Mouse (Mus musculus): ENCODE results near the gene Myo1d.

The Myo1d gene

GRCm38 (mm10) chr11:80522852-80523251, 257.0 kb downstream of the Myo1d start:
- in situ Hi-C loops (cut with MboI; ENCODE audit: low pct_unique_long_range_greater_than_20kb in 1 of 2, low sequenced_read_pairs in 2 of 2, unreplicated experiment in 1 of 2): no loop called here

- in situ Hi-C loops (cut with MboI; ENCODE audit: low pct_unique_long_range_greater_than_20kb in 1 of 2, low sequenced_read_pairs in 2 of 2, unreplicated experiment in 1 of 2): no loop called here
Measured at GRCm38 (mm10) chr11:80521148-80521547, 258.7 kb downstream of the Myo1d start.

GRCm38 (mm10) chr11:80518421-80519367, 261.1 kb downstream of the Myo1d start:
- in situ Hi-C loops (cut with MboI; ENCODE audit: low pct_unique_long_range_greater_than_20kb in 1 of 2, low sequenced_read_pairs in 2 of 2, unreplicated experiment in 1 of 2): no loop called here

GRCm38 (mm10) chr11:80515895-80516294, 263.9 kb downstream of the Myo1d start:
- in situ Hi-C loops (cut with MboI; ENCODE audit: low pct_unique_long_range_greater_than_20kb in 1 of 2, low sequenced_read_pairs in 2 of 2, unreplicated experiment in 1 of 2): no loop called here

- in situ Hi-C loops (cut with MboI; ENCODE audit: low pct_unique_long_range_greater_than_20kb in 1 of 2, low sequenced_read_pairs in 2 of 2, unreplicated experiment in 1 of 2): no loop called here
Measured at GRCm38 (mm10) chr11:80515346-80515745, 264.5 kb downstream of the Myo1d start.

- in situ Hi-C loops (cut with MboI; ENCODE audit: low pct_unique_long_range_greater_than_20kb in 1 of 2, low sequenced_read_pairs in 2 of 2, unreplicated experiment in 1 of 2): no loop called here
Measured at GRCm38 (mm10) chr11:80513796-80514195, 266.0 kb downstream of the Myo1d start.

- in situ Hi-C loops (cut with MboI; ENCODE audit: low pct_unique_long_range_greater_than_20kb in 1 of 2, low sequenced_read_pairs in 2 of 2, unreplicated experiment in 1 of 2): no loop called here
Measured at GRCm38 (mm10) chr11:80512313-80513056, 267.3 kb downstream of the Myo1d start.

GRCm38 (mm10) chr11:80510124-80510523, 269.7 kb downstream of the Myo1d start:
- in situ Hi-C loops (cut with MboI; ENCODE audit: low pct_unique_long_range_greater_than_20kb in 1 of 2, low sequenced_read_pairs in 2 of 2, unreplicated experiment in 1 of 2): no loop called here

GRCm38 (mm10) chr11:80509176-80509506, 270.7 kb downstream of the Myo1d start:
- in situ Hi-C loops (cut with MboI; ENCODE audit: low pct_unique_long_range_greater_than_20kb in 1 of 2, low sequenced_read_pairs in 2 of 2, unreplicated experiment in 1 of 2): no loop called here

- in situ Hi-C loops (cut with MboI; ENCODE audit: low pct_unique_long_range_greater_than_20kb in 1 of 2, low sequenced_read_pairs in 2 of 2, unreplicated experiment in 1 of 2): no loop called here
Measured at GRCm38 (mm10) chr11:80508361-80509175, 271.3 kb downstream of the Myo1d start.

- in situ Hi-C loops (cut with MboI; ENCODE audit: low pct_unique_long_range_greater_than_20kb in 1 of 2, low sequenced_read_pairs in 2 of 2, unreplicated experiment in 1 of 2): no loop called here
Measured at GRCm38 (mm10) chr11:80507791-80508190, 272.0 kb downstream of the Myo1d start.

- in situ Hi-C loops (cut with MboI; ENCODE audit: low pct_unique_long_range_greater_than_20kb in 1 of 2, low sequenced_read_pairs in 2 of 2, unreplicated experiment in 1 of 2): no loop called here
Measured at GRCm38 (mm10) chr11:80506483-80506882, 273.3 kb downstream of the Myo1d start.

- in situ Hi-C loops (cut with MboI; ENCODE audit: low pct_unique_long_range_greater_than_20kb in 1 of 2, low sequenced_read_pairs in 2 of 2, unreplicated experiment in 1 of 2): no loop called here
Measured at GRCm38 (mm10) chr11:80505581-80505980, 274.2 kb downstream of the Myo1d start.

GRCm38 (mm10) chr11:80504519-80505385, 275.1 kb downstream of the Myo1d start:
- in situ Hi-C loops (cut with MboI; ENCODE audit: low pct_unique_long_range_greater_than_20kb in 1 of 2, low sequenced_read_pairs in 2 of 2, unreplicated experiment in 1 of 2): no loop called here

GRCm38 (mm10) chr11:80503726-80504452, 275.9 kb downstream of the Myo1d start:
- in situ Hi-C loops (cut with MboI; ENCODE audit: low pct_unique_long_range_greater_than_20kb in 1 of 2, low sequenced_read_pairs in 2 of 2, unreplicated experiment in 1 of 2): no loop called here

GRCm38 (mm10) chr11:80503281-80503680, 276.5 kb downstream of the Myo1d start:
- in situ Hi-C loops (cut with MboI; ENCODE audit: low pct_unique_long_range_greater_than_20kb in 1 of 2, low sequenced_read_pairs in 2 of 2, unreplicated experiment in 1 of 2): no loop called here

GRCm38 (mm10) chr11:80499550-80499952, 280.3 kb downstream of the Myo1d start:
- in situ Hi-C loops (cut with MboI; ENCODE audit: low pct_unique_long_range_greater_than_20kb in 1 of 2, low sequenced_read_pairs in 2 of 2, unreplicated experiment in 1 of 2): no loop called here
